Mouse (Mus musculus): ENCODE data around the gene Anks6. TPM values are rescaled to one million over a fixed set of nuclear protein-coding genes. Genes with fewer than 3 reads are reported as not detected.
"Not testable (repeated sequence)": the region's sequence is repeated elsewhere in the genome, so short reads cannot be mapped to it uniquely, and the experiment has no call there.

Gene Anks6
- polyA plus RNA-seq, 1 experiment from 2014 or later = 5.1 TPM

DNA sequence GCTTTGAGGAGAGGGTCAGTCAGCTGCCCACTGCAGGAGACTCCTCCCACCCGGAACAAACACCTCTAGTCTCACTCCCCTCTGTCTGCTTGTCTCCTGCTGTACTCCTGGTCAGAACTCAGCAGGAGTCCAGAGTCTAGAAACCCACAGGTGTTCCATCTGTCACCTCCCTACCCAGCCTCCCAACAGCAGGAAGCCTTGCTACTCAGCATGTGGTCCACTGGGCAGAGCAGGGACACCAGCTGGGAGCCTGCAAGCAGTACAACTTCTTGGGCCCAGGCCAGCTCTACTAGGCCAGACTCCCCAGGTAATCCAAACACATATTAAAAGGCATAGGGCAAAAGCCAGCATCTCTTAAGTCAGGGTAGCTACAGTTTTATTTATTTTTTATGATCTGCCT lies 3.7 kb upstream of the Anks6 start:
- WGBS = 5% methylated on average over 1 of the region's 1 CpGs
- no peak overlapping the region for H3K4me2 ChIP-seq
- no peaks in the 10 kb centered on the region for H3K9me3 ChIP-seq
- no peak overlapping the region for H3K4me3 ChIP-seq
- H3K4me1 ChIP-seq (replicated peaks) = peaks cover 13% of the 10 kb centered on the region
- no peak overlapping the region for H3K27ac ChIP-seq (replicated peaks)
- ATAC-seq (ENCODE audit: low FRiP score, low read depth) = no peak
- no peak overlapping the region for H3K9ac ChIP-seq
- H3K36me3 ChIP-seq = no peaks in the 10 kb centered on the region
- H3K27me3 ChIP-seq = no peaks in the 10 kb centered on the region

DNA sequence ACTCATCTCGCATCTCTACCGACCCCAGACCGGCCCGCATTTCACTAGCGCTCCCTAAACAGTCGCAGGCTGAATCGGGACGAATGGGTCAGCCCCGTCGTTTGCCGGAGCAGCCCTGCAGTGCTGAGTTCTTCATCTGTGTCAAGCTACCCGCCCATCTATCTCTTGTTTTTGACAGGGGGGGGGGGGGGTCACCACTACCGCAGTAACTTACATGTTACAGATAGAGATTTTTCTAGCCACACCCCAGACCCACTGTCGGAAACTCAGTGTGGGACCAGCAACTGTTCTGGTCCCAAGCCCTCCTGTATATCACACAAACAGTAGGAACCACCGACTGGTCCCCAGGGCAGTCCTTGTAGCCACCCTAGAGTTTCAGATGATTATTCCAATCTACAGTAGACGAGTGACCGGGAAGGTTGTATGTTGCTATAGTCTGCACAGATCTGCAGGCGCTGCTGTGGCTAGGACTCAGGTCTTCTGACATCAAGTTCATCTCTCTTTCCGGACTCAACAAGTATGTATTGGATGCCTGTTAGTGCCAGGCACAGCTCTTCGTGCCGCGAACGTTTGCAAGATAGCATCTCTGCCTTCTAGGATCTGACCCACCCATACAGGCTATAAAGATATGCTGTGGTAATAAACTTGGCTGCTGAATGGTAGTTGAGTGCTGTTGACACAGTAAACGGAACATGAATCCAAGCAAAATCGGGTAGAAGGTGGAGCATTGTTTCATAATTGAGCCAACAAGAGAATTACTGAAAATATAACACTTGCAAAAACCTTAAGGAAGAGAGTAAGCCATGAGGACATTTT lies 491 bp upstream of the Anks6 start:
- peak; percentile 51; the same call in 1 of the 2 replicates for ATAC-seq (ENCODE audit: low FRiP score, low read depth)
- Histone ChIP-seq H3K4me1 (replicated peaks) (peaks cover 18% of the 10 kb centered on the region), H3K4me3 (peak overlapping the region; percentile 85), H3K9ac (peak overlapping the region; percentile 80), H3K4me2 (peak overlapping the region; percentile 70), H3K27ac (replicated peaks) (peak overlapping the region; percentile 90), H3K9me3 (no peaks in the 10 kb centered on the region), H3K36me3 (no peaks in the 10 kb centered on the region), H3K27me3 (no peaks in the 10 kb centered on the region)
- 36% methylated on average over 25 of the region's 25 CpGs for WGBS

DNA sequence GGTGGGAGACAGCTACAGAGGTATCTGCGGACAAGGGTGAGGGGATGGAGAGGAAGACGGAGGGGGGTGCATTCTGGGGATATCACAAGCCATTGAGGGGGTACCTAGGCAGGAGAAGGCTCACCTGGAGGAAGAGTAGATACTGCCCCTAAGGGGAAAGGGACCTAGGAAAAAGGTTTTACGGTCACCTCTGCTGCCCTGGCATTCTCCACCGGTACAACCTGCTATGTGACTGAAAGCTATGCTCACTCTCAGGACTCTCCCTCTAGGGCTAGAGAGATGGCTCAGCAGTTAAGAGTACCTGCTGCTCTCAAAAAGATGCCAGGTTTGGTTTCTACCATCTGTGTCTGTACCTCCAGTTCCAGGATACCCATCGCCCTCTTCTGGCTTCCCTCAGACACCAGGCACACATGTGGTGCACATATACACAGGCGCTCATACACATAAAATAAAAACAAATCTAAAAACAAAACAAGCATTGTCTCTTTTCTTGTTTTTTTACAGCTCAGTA lies 1.6 kb downstream of the Anks6 start:
- no peak for ATAC-seq (ENCODE audit: low FRiP score, low read depth)
- no peak overlapping the region for H3K4me3 ChIP-seq
- H3K9me3 ChIP-seq = no peaks in the 10 kb centered on the region
- no peak overlapping the region for H3K9ac ChIP-seq
- H3K36me3 ChIP-seq = no peaks in the 10 kb centered on the region
- peaks cover 33% of the 10 kb centered on the region for H3K4me1 ChIP-seq (replicated peaks)
- H3K27ac ChIP-seq (replicated peaks) = no peak overlapping the region
- 98% methylated on average over 6 of the region's 6 CpGs for WGBS
- no peaks in the 10 kb centered on the region for H3K27me3 ChIP-seq
- H3K4me2 ChIP-seq = peak overlapping the region; percentile 70

DNA sequence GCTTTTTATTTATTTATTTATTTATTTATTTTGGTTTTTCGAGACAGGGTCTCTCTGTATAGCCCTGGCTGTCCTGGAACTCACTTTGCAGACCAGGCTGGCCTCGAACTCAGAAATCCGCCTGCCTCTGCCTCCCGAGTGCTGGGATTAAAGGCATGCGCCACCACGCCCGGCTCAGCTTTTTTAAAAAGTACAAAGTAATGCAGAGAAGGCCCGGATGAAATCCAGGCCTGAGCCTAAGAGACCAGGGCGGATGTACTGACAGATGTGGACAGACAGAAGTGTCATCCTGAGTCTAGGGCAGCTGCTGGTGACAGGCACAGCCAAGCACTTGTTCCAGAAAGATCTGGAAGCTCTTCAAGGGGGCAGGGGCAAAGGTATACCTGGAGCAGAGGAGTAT lies 2.1 kb downstream of the Anks6 start:
- ATAC-seq (ENCODE audit: low FRiP score, low read depth); H3K9ac ChIP-seq; H3K27ac ChIP-seq (replicated peaks); H3K4me3 ChIP-seq; H3K27me3 ChIP-seq; H3K36me3 ChIP-seq; H3K9me3 ChIP-seq: not testable (repeated sequence)
- Histone ChIP-seq H3K4me1 (replicated peaks) (peaks cover 36% of the 10 kb centered on the region), H3K4me2 (0 out of 2 replicates have a peak overlapping the region, but pooled peaks have one; percentile 20)
- WGBS = 96% methylated on average over 9 of the region's 9 CpGs

- Histone ChIP-seq H3K27ac (replicated peaks) (no peak overlapping the region), H3K27me3 (no peaks in the 10 kb centered on the region), H3K4me1 (replicated peaks) (peaks cover 30% of the 10 kb centered on the region), H3K4me2 (no peak overlapping the region), H3K9ac (no peak overlapping the region), H3K36me3 (no peaks in the 10 kb centered on the region), H3K9me3 (no peaks in the 10 kb centered on the region), H3K4me3 (no peak overlapping the region)
- ATAC-seq (ENCODE audit: low FRiP score, low read depth) = no peak
- 58% methylated on average over 9 of the region's 9 CpGs for whole genome bisulfite sequencing
Observed at GRCm38 (mm10) chr4:47051905-47052304, 5.3 kb downstream of the Anks6 start.

DNA sequence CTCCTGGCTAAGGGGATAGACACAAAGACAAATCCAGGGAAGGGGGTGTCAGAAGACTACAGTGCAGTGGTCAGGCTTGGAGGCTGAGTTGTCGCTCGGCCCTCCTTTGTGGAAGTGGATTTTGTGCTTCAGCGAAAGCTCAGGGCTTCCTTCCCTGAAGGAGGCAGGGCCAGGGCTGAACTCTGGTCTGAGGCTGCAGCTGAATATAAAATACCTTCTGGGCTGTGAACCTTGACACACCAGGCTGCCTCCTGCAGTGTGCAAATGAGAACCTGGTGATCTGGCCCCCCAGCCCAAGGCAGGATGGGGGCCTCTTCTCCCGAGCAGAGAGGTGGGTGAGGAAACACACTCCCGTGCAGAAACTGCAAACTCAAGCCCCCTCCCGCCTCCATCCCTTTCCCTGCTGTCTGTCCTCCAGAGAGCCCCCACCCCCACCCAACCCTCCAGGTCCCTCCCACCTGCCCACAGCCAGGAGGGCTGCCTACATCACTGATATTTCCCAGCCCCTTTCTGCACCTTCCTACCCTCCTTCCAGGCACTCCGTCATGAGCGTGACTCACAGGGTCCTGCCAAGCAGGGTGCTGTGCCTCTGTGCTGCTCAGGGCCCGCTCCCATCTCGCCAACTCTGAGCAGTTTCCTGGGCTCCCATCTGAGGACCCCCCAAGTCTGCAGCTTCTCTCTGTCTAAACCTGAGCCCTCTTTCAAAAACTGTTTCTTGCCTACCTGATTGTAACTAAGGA lies 6.4 kb downstream of the Anks6 start:
- 26% methylated on average over 10 of the region's 10 CpGs for WGBS
- no peak overlapping the region for H3K9ac ChIP-seq

DNA sequence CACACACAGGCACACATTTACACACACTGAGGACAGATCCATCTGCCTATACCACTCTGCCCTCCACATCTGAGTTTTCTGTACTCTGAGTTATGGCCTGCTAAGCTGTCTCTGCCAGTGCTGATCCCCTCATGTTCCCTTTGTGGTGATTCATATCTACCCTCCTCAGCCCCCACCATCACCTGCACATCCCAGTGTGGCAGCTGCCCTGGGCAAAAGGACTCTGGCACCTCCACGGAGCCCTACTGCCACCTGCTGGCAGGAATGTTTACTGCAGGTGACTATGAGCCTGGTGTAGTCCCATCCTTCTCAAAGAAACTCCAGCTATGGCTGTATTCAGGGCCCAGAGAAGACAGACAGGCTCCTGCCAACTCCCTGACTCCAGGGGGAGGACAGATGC lies 7.1 kb downstream of the Anks6 start:
- H3K27me3 ChIP-seq = no peaks in the 10 kb centered on the region
- H3K36me3 ChIP-seq = no peaks in the 10 kb centered on the region
- peaks cover 18% of the 10 kb centered on the region for H3K4me1 ChIP-seq (replicated peaks)
- ATAC-seq (ENCODE audit: low FRiP score, low read depth) = peak; percentile 47
- H3K4me3 ChIP-seq = no peak overlapping the region
- H3K9me3 ChIP-seq = no peaks in the 10 kb centered on the region
- H3K27ac ChIP-seq (replicated peaks) = no peak overlapping the region
- 0% methylated on average over 1 of the region's 1 CpGs for WGBS
- no peak overlapping the region for H3K9ac ChIP-seq
- no peak overlapping the region for H3K4me2 ChIP-seq

More for the DNA sequence above, 6.4 kb downstream of the Anks6 start:
- Histone ChIP-seq H3K36me3 (no peaks in the 10 kb centered on the region), H3K4me1 (replicated peaks) (peaks cover 23% of the 10 kb centered on the region), H3K27me3 (no peaks in the 10 kb centered on the region), H3K4me3 (no peak overlapping the region), H3K9me3 (no peaks in the 10 kb centered on the region), H3K27ac (replicated peaks) (no peak overlapping the region), H3K4me2 (no peak overlapping the region)
- peak; percentile 13; the same call in 1 of the 2 replicates for ATAC-seq (ENCODE audit: low FRiP score, low read depth)

- no peak overlapping the region for H3K4me3 ChIP-seq
- no peaks in the 10 kb centered on the region for H3K9me3 ChIP-seq
- no peak overlapping the region for H3K9ac ChIP-seq
- H3K4me2 ChIP-seq = no peak overlapping the region
- ATAC-seq (ENCODE audit: low FRiP score, low read depth) = no peak
- WGBS = 87% methylated on average over 16 of the region's 16 CpGs
- H3K27me3 ChIP-seq = no peaks in the 10 kb centered on the region
- no peak overlapping the region for H3K27ac ChIP-seq (replicated peaks)
- 0 out of 2 replicates have a peak, but pooled peaks cover 3% of the 10 kb centered on the region for H3K36me3 ChIP-seq
- H3K4me1 ChIP-seq (replicated peaks) = peaks cover 18% of the 10 kb centered on the region
Observed at GRCm38 (mm10) chr4:47049216-47049615, 8.0 kb downstream of the Anks6 start.

- no peak overlapping the region for H3K4me2 ChIP-seq
- H3K4me3 ChIP-seq = no peak overlapping the region
- H3K4me1 ChIP-seq (replicated peaks) = peaks cover 18% of the 10 kb centered on the region
- ATAC-seq (ENCODE audit: low FRiP score, low read depth) = no peak
- H3K9me3 ChIP-seq = no peaks in the 10 kb centered on the region
- H3K9ac ChIP-seq = no peak overlapping the region
- WGBS = 81% methylated on average over 4 of the region's 4 CpGs
- H3K27ac ChIP-seq (replicated peaks) = no peak overlapping the region
- H3K27me3 ChIP-seq = no peaks in the 10 kb centered on the region
- 0 out of 2 replicates have a peak, but pooled peaks cover 3% of the 10 kb centered on the region for H3K36me3 ChIP-seq
Observed at GRCm38 (mm10) chr4:47047765-47048164, 9.5 kb downstream of the Anks6 start.

DNA sequence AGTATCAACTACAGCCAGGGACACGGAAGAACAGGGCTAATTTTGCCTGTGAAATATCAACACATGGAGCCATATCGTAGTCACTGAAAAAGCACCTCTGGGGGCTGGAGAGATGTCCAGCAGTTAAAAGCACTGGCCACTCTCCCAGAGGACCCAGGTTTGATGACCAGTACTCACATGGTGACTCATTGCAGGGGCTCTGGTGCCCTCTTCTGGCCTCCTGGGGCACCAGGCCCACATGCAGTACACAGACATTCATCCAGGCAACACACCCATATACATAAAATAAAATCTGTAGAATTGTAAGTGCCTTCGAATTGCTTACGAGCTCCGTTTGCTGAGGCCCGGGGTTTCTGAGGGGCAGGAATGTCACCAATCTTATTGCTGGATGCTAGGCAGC lies 10.3 kb downstream of the Anks6 start:
- 92% methylated on average over 6 of the region's 6 CpGs for WGBS
- H3K4me1 ChIP-seq (replicated peaks) = peaks cover 17% of the 10 kb centered on the region
- no peaks in the 10 kb centered on the region for H3K9me3 ChIP-seq

GRCm38 (mm10) chr4:47043866-47044265 lies 13.4 kb downstream of the Anks6 start:
- H3K4me3 ChIP-seq = no peak overlapping the region
- H3K4me2 ChIP-seq = no peak overlapping the region
- H3K4me1 ChIP-seq (replicated peaks) = no peaks in the 10 kb centered on the region
- H3K9me3 ChIP-seq = no peaks in the 10 kb centered on the region
- no peaks in the 10 kb centered on the region for H3K27me3 ChIP-seq
- H3K36me3 ChIP-seq = peaks cover 6% of the 10 kb centered on the region; the same call in 1 of the 2 replicates
- no peak overlapping the region for H3K9ac ChIP-seq
- H3K27ac ChIP-seq (replicated peaks) = no peak overlapping the region
- ATAC-seq (ENCODE audit: low FRiP score, low read depth) = no peak
- WGBS = 86% methylated on average over 9 of the region's 9 CpGs

More for the DNA sequence above, 10.3 kb downstream of the Anks6 start:
- Histone ChIP-seq H3K27ac (replicated peaks) (no peak overlapping the region), H3K4me3 (no peak overlapping the region), H3K4me2 (no peak overlapping the region), H3K27me3 (no peaks in the 10 kb centered on the region), H3K9ac (no peak overlapping the region), H3K36me3 (0 out of 2 replicates have a peak, but pooled peaks cover 3% of the 10 kb centered on the region)
- ATAC-seq (ENCODE audit: low FRiP score, low read depth) = no peak

- H3K4me3 ChIP-seq = no peak overlapping the region
- peaks cover 9% of the 10 kb centered on the region; the same call in 1 of the 2 replicates for H3K36me3 ChIP-seq
- no peak overlapping the region for H3K9ac ChIP-seq
- WGBS = 92% methylated on average over 10 of the region's 10 CpGs
- no peak overlapping the region for H3K4me2 ChIP-seq
- peaks cover 11% of the 10 kb centered on the region for H3K4me1 ChIP-seq (replicated peaks)
- H3K9me3 ChIP-seq = no peaks in the 10 kb centered on the region
- H3K27me3 ChIP-seq = no peaks in the 10 kb centered on the region
- H3K27ac ChIP-seq (replicated peaks) = no peak overlapping the region
- no peak for ATAC-seq (ENCODE audit: low FRiP score, low read depth)
Observed at GRCm38 (mm10) chr4:47039586-47039985, 17.6 kb downstream of the Anks6 start.
